Mouse (Mus musculus): Measurements from ENCODE around the gene Ltk. TPM values are rescaled to one million over a fixed set of nuclear protein-coding genes. Genes with fewer than 3 reads are reported as not detected.
A peak's percentile ranks its signal among the peaks of the same experiment; 100 is the strongest.

Gene Ltk
- not detected in 2 replicates for polyA plus RNA-seq (2015; fragmentation: Nextera tagmentation; extraction: Ambion mirVana)

- peaks cover 16% of the 10 kb centered on the region for H3K4me1 ChIP-seq
- no peak for ATAC-seq (ENCODE audit: low FRiP score, low read depth)
- H3K4me3 ChIP-seq = peak within 1 kb of the TSS; percentile 61; the same call in 1 of the 2 replicates
- peaks cover 19% of the 10 kb centered on the region for H3K36me3 ChIP-seq
- peaks cover 75% of the 10 kb centered on the region for H3K27me3 ChIP-seq
- peak within 1 kb of the TSS; percentile 100 for H3K4me2 ChIP-seq (replicated peaks)
- H3K9me3 ChIP-seq = no peaks in the 10 kb centered on the region
- no peak within 1 kb of the TSS for H3K9ac ChIP-seq
- WGBS = 7% methylated on average over 9 of the region's 9 CpGs
- H3K27ac ChIP-seq = no peak within 1 kb of the TSS
Measured at GRCm38 (mm10) chr2:119760251-119760650, at the start of gene Ltk. TSS of gene Ltk (minus strand) at chr2:119760431.

GRCm38 (mm10) chr2:119808881-119809280 is 48.6 kb upstream of the Ltk start:
- 50% methylated on average over 4 of the region's 4 CpGs for WGBS
- no peak for ATAC-seq (ENCODE audit: low FRiP score, low read depth)
- Histone ChIP-seq H3K4me2 (replicated peaks) (no peak overlapping the region), H3K27me3 (no peaks in the 10 kb centered on the region), H3K9ac (no peak overlapping the region), H3K4me1 (peaks cover 2% of the 10 kb centered on the region), H3K27ac (no peak overlapping the region), H3K36me3 (peaks cover 99% of the 10 kb centered on the region), H3K4me3 (no peak overlapping the region), H3K9me3 (no peaks in the 10 kb centered on the region)

GRCm38 (mm10) chr2:119808438-119808837 is 48.2 kb upstream of the Ltk start:
- Histone ChIP-seq H3K27ac (no peak overlapping the region), H3K9ac (no peak overlapping the region)
- 19% methylated on average over 4 of the region's 4 CpGs for WGBS

DNA sequence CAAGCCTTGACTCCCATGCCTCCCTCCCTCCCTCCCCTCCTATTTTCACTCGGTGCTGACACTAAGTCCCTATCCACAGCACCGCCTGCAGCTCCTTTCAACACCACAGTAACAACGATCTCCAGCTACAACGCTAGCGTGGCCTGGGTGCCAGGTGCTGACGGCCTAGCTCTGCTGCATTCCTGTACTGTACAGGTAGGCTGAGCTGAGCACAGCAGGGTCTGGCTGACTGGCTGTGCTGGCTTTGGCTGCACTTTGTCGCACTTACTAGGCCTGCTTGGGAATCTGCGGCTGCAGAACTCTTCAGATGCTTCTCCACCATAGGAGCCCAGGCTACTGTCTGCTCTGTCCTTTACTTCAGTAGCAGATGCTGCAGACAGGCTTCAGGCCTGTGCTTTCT is 45.3 kb upstream of the Ltk start:
- no peak overlapping the region for H3K4me3 ChIP-seq
- no peaks in the 10 kb centered on the region for H3K9me3 ChIP-seq
- WGBS = 54% methylated on average over 8 of the region's 8 CpGs
- peak overlapping the region; percentile 26 for H3K9ac ChIP-seq
- H3K4me2 ChIP-seq (replicated peaks) = no peak overlapping the region
- no peak overlapping the region for H3K27ac ChIP-seq
- peaks cover 32% of the 10 kb centered on the region for H3K4me1 ChIP-seq
- H3K36me3 ChIP-seq = peaks cover 80% of the 10 kb centered on the region
- no peaks in the 10 kb centered on the region for H3K27me3 ChIP-seq
- ATAC-seq (ENCODE audit: low FRiP score, low read depth) = no peak

More at GRCm38 (mm10) chr2:119808438-119808837, 48.2 kb upstream of the Ltk start:
- H3K4me1 ChIP-seq = peaks cover 6% of the 10 kb centered on the region
- no peak overlapping the region for H3K4me2 ChIP-seq (replicated peaks)
- ATAC-seq (ENCODE audit: low FRiP score, low read depth) = no peak
- no peak overlapping the region for H3K4me3 ChIP-seq
- peaks cover 99% of the 10 kb centered on the region for H3K36me3 ChIP-seq
- H3K9me3 ChIP-seq = no peaks in the 10 kb centered on the region
- H3K27me3 ChIP-seq = no peaks in the 10 kb centered on the region

DNA sequence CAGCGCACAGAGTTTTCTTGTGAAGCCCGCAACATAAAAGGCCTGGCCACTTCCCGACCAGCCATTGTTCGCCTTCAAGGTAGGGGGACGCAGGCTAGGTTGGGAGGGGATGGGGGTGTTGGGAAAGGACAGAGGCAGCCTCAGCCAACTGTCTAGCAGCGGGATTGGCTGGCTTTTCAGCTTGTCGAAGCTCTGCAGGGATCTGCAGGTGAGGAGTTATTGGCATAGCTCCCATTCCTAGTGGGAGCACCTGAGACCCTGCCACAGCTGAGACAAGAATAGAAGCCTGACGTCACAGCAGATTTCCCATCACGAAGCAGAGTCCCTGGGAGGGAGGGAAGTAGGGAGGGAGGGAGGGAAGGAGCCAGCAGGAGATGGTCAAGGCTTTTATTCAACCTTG is 44.5 kb upstream of the Ltk start:
- 59% methylated on average over 9 of the region's 9 CpGs for WGBS
- Histone ChIP-seq H3K4me3 (no peak overlapping the region), H3K36me3 (peaks cover 72% of the 10 kb centered on the region), H3K4me1 (peaks cover 36% of the 10 kb centered on the region), H3K9me3 (no peaks in the 10 kb centered on the region), H3K27ac (no peak overlapping the region), H3K27me3 (no peaks in the 10 kb centered on the region), H3K9ac (no peak overlapping the region), H3K4me2 (replicated peaks) (no peak overlapping the region)
- no peak for ATAC-seq (ENCODE audit: low FRiP score, low read depth)

- no peaks in the 10 kb centered on the region for H3K27me3 ChIP-seq
- peaks cover 36% of the 10 kb centered on the region for H3K4me1 ChIP-seq
- H3K27ac ChIP-seq = no peak overlapping the region
- H3K9ac ChIP-seq = no peak overlapping the region
- no peak overlapping the region for H3K4me3 ChIP-seq
- H3K9me3 ChIP-seq = no peaks in the 10 kb centered on the region
- no peak overlapping the region for H3K4me2 ChIP-seq (replicated peaks)
- no peak for ATAC-seq (ENCODE audit: low FRiP score, low read depth)
- H3K36me3 ChIP-seq = peaks cover 67% of the 10 kb centered on the region
- 59% methylated on average over 5 of the region's 5 CpGs for WGBS
Measured at GRCm38 (mm10) chr2:119804275-119804628, 44.0 kb upstream of the Ltk start.

GRCm38 (mm10) chr2:119803618-119804274 is 43.5 kb upstream of the Ltk start:
- Histone ChIP-seq H3K36me3 (peaks cover 62% of the 10 kb centered on the region), H3K4me2 (replicated peaks) (no peak overlapping the region), H3K4me3 (no peak overlapping the region), H3K9ac (peak overlapping the region; percentile 43; the same call in 1 of the 2 replicates), H3K27ac (0 out of 2 replicates have a peak overlapping the region, but pooled peaks have one; percentile 33), H3K9me3 (no peaks in the 10 kb centered on the region), H3K4me1 (peaks cover 36% of the 10 kb centered on the region), H3K27me3 (no peaks in the 10 kb centered on the region)
- ATAC-seq (ENCODE audit: low FRiP score, low read depth) = no peak
- 23% methylated on average over 6 of the region's 6 CpGs for WGBS

DNA sequence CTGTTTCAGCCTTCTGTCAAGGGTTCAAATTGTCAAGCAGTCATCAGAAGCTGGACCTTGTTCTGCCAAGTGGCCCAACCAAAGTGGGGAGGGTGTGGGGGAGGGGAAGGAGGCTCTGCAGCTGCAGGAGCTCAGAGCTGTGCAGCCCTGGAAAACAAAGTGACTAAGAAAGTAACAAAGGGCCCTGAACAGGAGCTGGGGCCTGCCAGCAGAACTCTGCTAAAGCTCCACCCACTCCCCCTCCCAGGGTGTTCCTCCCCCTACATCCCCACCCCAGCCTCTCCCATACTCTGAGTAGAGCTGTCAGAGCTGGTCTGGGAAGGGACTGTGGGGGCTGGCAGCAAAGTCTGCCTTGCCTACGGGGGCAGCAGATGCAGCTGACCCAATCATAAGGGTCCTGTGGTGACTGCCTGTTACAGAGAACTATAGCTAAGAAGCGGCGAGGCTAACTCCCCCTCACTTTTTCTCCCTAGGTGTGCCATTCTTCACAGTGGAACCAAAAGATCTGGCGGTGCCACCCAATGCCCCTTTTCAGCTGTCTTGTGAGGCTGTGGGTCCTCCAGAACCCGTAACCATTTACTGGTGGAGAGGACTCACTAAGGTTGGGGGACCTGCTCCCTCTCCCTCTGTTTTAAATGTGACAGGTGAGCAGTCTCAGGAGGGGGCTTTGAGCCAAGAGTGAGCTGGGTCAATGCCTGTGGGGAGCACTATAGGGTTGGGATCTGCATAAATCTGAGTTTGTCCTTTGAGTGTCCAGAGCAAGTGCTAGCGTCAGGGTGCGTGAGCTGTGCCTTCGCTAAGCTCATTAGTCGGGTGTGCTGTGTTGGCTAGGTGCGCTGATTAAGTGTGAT is 42.8 kb upstream of the Ltk start:
- peaks cover 41% of the 10 kb centered on the region for H3K4me1 ChIP-seq
- H3K9ac ChIP-seq = 0 out of 2 replicates have a peak overlapping the region, but pooled peaks have one; percentile 43
- 41% methylated on average over 10 of the region's 10 CpGs for WGBS
- peak overlapping the region; percentile 28; the same call in 1 of the 2 replicates for H3K27ac ChIP-seq
- no peaks in the 10 kb centered on the region for H3K9me3 ChIP-seq
- peaks cover 54% of the 10 kb centered on the region for H3K36me3 ChIP-seq
- peaks cover 5% of the 10 kb centered on the region for H3K27me3 ChIP-seq
- H3K4me2 ChIP-seq (replicated peaks) = peak overlapping the region; percentile 28
- no peak for ATAC-seq (ENCODE audit: low FRiP score, low read depth)
- no peak overlapping the region for H3K4me3 ChIP-seq

DNA sequence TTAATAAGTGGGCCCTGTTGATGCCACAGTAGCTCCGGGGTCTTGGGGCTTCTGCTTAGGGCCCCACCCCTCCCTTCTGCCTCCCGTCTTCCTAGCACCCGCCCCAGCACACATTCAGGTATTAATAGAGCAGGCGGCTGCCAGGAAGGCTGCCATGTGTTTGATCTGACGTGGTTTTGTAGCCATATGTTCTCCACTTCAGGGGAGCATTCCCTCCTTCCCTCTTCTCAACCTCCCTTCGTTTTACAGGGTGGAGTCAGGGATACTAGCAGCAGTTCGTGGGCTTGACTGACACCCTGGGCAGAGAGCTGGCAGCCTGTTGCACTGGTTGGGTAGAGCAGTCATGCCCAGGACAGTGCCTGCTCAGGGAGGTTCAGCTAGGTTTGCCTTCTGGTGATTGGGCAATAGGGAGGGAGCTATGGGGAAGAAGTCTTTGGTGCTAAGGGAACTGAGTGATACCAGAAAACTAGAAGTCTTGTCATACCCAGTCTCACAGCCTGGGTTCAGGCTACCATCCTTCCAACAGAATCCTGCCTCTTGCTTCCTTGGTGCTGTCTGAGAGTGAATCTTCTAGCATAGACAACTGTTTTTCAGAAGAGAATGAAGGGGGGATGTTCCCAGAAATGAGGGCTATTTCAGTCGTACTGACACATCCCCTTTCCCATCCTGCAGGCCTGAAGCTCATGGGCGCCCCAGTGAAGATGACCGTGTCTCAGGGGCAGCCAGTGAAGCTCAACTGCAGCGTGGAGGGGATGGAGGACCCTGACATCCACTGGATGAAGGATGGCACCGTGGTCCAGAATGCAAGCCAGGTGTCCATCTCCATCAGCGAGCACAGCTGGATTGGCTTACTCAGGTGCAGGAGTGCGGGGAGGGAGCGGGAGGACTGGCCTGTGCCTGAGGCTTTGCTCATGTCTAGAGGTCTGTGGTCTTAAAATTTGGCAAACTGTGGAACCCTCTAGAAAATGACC is 40.9 kb upstream of the Ltk start:
- peak overlapping the region; percentile 87 for H3K4me2 ChIP-seq (replicated peaks)

DNA sequence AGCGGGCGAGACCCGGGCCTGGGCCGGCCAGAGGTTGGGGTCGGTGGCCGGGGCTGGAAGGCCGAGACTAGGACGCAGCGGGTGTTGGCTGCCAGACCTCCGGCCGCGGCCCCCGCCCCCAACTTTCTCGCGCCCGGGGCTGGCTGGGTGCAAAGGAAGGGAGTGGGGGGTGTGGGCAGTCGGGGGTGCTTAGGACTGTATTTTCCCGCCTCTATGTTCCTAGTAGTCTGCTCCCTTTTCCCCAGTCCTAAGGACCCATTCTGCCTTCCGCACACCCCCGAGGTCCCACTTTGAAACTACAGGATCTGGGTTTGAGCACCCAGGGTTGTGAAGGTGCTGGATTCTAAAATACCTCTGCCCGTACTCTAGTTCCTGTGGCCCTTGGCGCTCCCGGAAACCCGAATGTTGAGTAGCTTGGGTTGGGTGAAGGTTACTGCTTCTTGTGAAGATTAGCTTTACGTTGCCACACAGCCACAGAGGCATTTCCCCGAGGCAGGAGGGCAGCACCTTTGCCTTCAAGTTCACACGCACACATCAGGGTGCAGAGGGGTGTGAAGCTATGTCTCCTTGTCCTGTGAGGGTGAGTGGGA is 39.8 kb upstream of the Ltk start:
- Histone ChIP-seq H3K4me3 (peak overlapping the region; percentile 85), H3K9ac (peak overlapping the region; percentile 92), H3K4me2 (replicated peaks) (peak overlapping the region; percentile 87), H3K9me3 (no peaks in the 10 kb centered on the region), H3K27me3 (peaks cover 21% of the 10 kb centered on the region), H3K36me3 (peaks cover 26% of the 10 kb centered on the region), H3K27ac (peak overlapping the region; percentile 15; the same call in 1 of the 2 replicates), H3K4me1 (peaks cover 41% of the 10 kb centered on the region)
- 1% methylated on average over 26 of the region's 27 CpGs for WGBS
- ATAC-seq (ENCODE audit: low FRiP score, low read depth) = peak; percentile 48

More for the DNA sequence above, 40.9 kb upstream of the Ltk start:
- Histone ChIP-seq H3K27me3 (peaks cover 21% of the 10 kb centered on the region), H3K36me3 (peaks cover 37% of the 10 kb centered on the region), H3K4me1 (peaks cover 41% of the 10 kb centered on the region), H3K9me3 (no peaks in the 10 kb centered on the region), H3K4me3 (peak overlapping the region; percentile 85), H3K27ac (no peak overlapping the region), H3K9ac (peak overlapping the region; percentile 92)
- 41% methylated on average over 15 of the region's 15 CpGs for WGBS
- no peak for ATAC-seq (ENCODE audit: low FRiP score, low read depth)
